Mouse (Mus musculus): ENCODE results near the gene Mettl13.

GRCm38 (mm10) chr1:162505649-162506048, 42.7 kb downstream of the Mettl13 start:
- no peak for TF ChIP-seq CTCF (IDR thresholded peaks at IDR 0.05; ENCODE audit: low read depth, low read length)
- TF ChIP-seq POLR2A (IDR thresholded peaks at IDR 0.05; ENCODE audit: extremely low read depth, insufficient read depth, low read length), result no peak
